Mouse (Mus musculus) midbrain, postnatal 0 days (tissue): ENCODE measurements around the gene Mmp24. TPM values are rescaled to one million over a fixed set of nuclear protein-coding genes. Genes with fewer than 3 reads are reported as not detected.

ENCODE experiments used
- ATAC-seq: fragments of 200-750 bp; cut with Nextera tagmentation; 2 replicates; pipeline ENCODE4 v1.8.0; 2017; ENCODE audit warnings: moderate number of reproducible peaks, mild to moderate bottlenecking, moderate TSS enrichment, moderate library complexity; ENCODE audit not compliant: low FRiP score
- DNase-seq: peaks from one replicate; pipeline ENCODE4 v3.0.0-alpha.2; 2015; ENCODE audit warnings: low spot score
- H3K27ac ChIP-seq: fragments of 300-500 bp; sonication (generic); 2 replicates; pipeline ENCODE4 v1.5.1; 2014; ENCODE audit warnings: low read depth, mild to moderate bottlenecking, low read length, mixed read lengths
- H3K27me3 ChIP-seq: fragments of 300-500 bp; sonication (generic); 2 replicates; pipeline ENCODE4 v1.6.1; 2014; ENCODE audit warnings: low read length, control low read depth, mixed read lengths; ENCODE audit not compliant: insufficient read depth
- H3K36me3 ChIP-seq: fragments of 300-500 bp; sonication (generic); 2 replicates; pipeline ENCODE4 v1.6.1; 2014; ENCODE audit warnings: low read length, control low read depth, mixed read lengths; ENCODE audit not compliant: insufficient read depth
- H3K4me1 ChIP-seq: fragments of 300-500 bp; sonication (generic); 2 replicates; pipeline ENCODE4 v1.6.1; 2014; ENCODE audit warnings: mild to moderate bottlenecking, control low read depth, antibody characterized with exemption, low read length, mixed read lengths; ENCODE audit not compliant: insufficient read depth
- H3K4me2 ChIP-seq: fragments of 300-500 bp; sonication (generic); 2 replicates; pipeline ENCODE4 v1.6.1; 2014; ENCODE audit warnings: low read depth, mild to moderate bottlenecking, low read length, mixed read lengths; ENCODE audit not compliant: poor library complexity, severe bottlenecking
- H3K4me3 ChIP-seq: fragments of 300-500 bp; sonication (generic); 2 replicates; pipeline ENCODE4 v1.5.1; 2014; ENCODE audit warnings: low read depth, mild to moderate bottlenecking, low read length, moderate library complexity
- H3K9ac ChIP-seq: fragments of 300-500 bp; sonication (generic); replicated peaks from 2 replicates; pipeline ENCODE4 v1.6.1; 2014; ENCODE audit warnings: mild to moderate bottlenecking, low read length, moderate library complexity, mixed read lengths; ENCODE audit not compliant: poor library complexity, severe bottlenecking
- H3K9me3 ChIP-seq: fragments of 300-500 bp; sonication (generic); 2 replicates; pipeline ENCODE4 v1.6.1; 2016; ENCODE audit warnings: low read length, control low read depth
- CTCF ChIP-seq: IDR thresholded peaks from 2 replicates; pipeline ENCODE4 v1.5.1; 2016; ENCODE audit warnings: antibody characterized with exemption, mild to moderate bottlenecking
- WGBS: fragments of 180-500 bp; shearing (Covaris S2); extraction: QIAGEN DNeasy Blood & Tissue Kit; methylation state at CpG from one replicate; pipeline ENCODE4 v1.1.7; 2014; 5-methylcytosine and 5-hydroxymethylcytosine counted together
- polyA plus RNA-seq: library from polyadenylated mRNA; unstranded; fragments of >200 nt; fragmentation: Nextera tagmentation; extraction: Ambion mirVana; gene quantifications from 2 replicates; pipeline ENCODE4 v1.2.1, GENCODE M21; 2015
- total RNA-seq: library from RNA; depleted of rRNA; stranded (reverse); fragments of >200 nt; gene quantifications from 2 replicates; pipeline ENCODE4 v1.2.3, GENCODE M21; 2014

Mmp24 gene
- total and polyA plus RNA-seq, 2 experiments from 2014 or later = 12.3 to 178 TPM

GRCm38 (mm10) chr2:155743351-155743750, 31.8 kb upstream of the Mmp24 start:
- Histone ChIP-seq H3K4me3 (no peak overlapping the region), H3K9ac (no peak overlapping the region), H3K36me3 (no peaks in the 10 kb centered on the region), H3K9me3 (no peaks in the 10 kb centered on the region), H3K4me1 (no peaks in the 10 kb centered on the region), H3K27ac (no peak overlapping the region), H3K4me2 (no peak overlapping the region), H3K27me3 (no peaks in the 10 kb centered on the region)
- WGBS = 91% methylated on average over 9 of the region's 9 CpGs
- DNase-seq (no peak), ATAC-seq (no peak)
- TF ChIP-seq CTCF = no peak

DNA sequence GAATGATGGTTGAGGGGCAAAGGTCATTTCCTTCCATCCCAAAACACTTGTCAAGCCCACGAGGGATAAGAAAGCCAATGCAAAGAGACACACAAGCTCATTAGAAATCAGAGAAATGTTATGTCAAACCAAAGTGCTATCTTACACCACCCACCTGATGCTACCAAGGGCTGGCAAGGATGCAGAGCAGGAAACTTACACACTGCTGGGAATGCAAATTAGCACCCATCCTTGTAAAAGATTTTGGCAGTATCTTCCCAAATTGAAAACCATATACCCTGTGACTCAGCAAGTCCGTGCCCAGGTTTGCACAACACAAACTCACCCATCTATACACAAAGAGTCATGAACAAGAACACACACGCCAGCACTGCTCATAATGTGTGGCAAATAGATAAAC, 29.7 kb upstream of the Mmp24 start:
- 68% methylated on average over 3 of the region's 3 CpGs for WGBS
- H3K27me3 ChIP-seq = no peaks in the 10 kb centered on the region
- no peaks in the 10 kb centered on the region for H3K4me1 ChIP-seq
- no peaks in the 10 kb centered on the region for H3K36me3 ChIP-seq
- H3K27ac ChIP-seq = no peak overlapping the region
- no peak for ATAC-seq
- DNase-seq = no peak
- H3K9me3 ChIP-seq = no peaks in the 10 kb centered on the region
- H3K9ac ChIP-seq = no peak overlapping the region
- no peak overlapping the region for H3K4me2 ChIP-seq
- no peak for TF ChIP-seq CTCF
- H3K4me3 ChIP-seq = no peak overlapping the region

DNA sequence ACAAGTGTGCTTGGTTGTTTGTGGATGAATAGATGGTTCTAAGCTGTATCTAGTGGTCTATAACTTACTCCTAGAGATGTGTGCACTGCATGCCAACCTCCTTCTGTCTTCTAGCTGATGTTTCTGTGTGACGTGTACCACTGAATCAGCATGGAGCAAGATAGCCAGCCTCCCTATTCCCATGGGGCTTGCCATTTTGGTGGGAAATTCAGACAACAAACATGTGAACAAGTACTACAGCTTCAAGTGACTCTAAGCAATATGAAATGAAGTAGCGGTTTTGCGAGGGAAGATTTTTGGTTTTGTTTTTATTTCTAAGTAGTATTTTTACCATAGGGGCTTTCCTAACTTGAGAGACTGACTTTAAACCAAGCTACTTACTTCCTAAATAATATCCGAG, 25.7 kb upstream of the Mmp24 start:
- TF ChIP-seq CTCF = no peak
- 88% methylated on average over 4 of the region's 4 CpGs for WGBS

DNA sequence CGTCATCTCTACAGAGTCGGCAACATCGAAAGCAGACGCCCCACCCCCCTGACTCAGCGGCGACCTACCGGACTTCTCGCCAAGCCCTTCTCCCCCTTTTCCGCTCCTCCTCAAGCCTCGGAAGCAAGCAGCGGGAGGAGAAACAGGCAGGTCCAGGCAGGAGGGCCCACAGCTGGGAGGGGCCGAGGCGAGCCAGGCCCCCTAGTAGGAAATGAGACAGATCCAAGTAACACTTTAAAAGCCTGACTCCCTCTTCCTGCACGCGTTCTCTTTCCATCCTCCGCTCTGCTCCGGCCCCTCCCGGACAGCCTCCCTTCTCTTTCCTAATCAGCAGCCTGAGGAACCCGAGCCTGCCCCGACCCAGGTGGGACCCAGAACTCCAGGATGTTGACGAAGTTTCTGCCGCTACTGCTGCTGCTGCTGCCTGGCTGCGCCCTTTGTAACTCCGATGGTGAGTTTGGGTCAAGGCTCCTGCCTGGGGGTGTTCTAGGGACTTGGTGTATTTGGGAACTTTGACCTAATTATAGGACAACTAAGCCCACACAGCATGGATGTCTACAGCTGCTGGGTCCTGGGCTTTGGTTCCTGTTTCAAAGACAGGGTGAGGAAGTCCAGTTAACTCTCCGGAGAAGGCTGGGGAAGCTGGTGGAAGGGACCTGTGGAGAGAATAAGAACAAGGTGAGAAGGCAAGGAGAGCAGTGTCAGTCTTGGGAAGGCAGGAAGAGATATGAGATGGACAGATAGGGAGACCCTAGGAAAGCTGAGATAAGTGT, 23.9 kb upstream of the Mmp24 start, which contains the start of gene Procr:
TSS of gene Procr (plus strand) at position 104 of the 773 bp plus-strand sequence.
- Histone ChIP-seq H3K9me3 (no peaks in the 10 kb centered on the region), H3K9ac (peak within 1 kb of the TSS; percentile 39), H3K4me2 (peak within 1 kb of the TSS; percentile 54), H3K4me3 (peak within 1 kb of the TSS; percentile 27), H3K27ac (no peak within 1 kb of the TSS), H3K36me3 (no peaks in the 10 kb centered on the region), H3K27me3 (peaks cover 13% of the 10 kb centered on the region), H3K4me1 (peaks cover 5% of the 10 kb centered on the region; the same call in 1 of the 2 replicates)
- no peak for TF ChIP-seq CTCF
- 4% methylated on average over 25 of the region's 25 CpGs for WGBS
- DNase-seq (no peak), ATAC-seq (no peak)

More for the DNA sequence above, 25.7 kb upstream of the Mmp24 start:
- Histone ChIP-seq H3K4me2 (no peak overlapping the region), H3K9me3 (no peaks in the 10 kb centered on the region), H3K27ac (no peak overlapping the region), H3K9ac (no peak overlapping the region), H3K4me1 (peaks cover 5% of the 10 kb centered on the region; the same call in 1 of the 2 replicates), H3K36me3 (no peaks in the 10 kb centered on the region), H3K4me3 (no peak overlapping the region), H3K27me3 (peaks cover 13% of the 10 kb centered on the region)
- ATAC-seq (no peak), DNase-seq (no peak)

- no peak overlapping the region for H3K9ac ChIP-seq
- H3K4me1 ChIP-seq = peaks cover 5% of the 10 kb centered on the region; the same call in 1 of the 2 replicates
- H3K36me3 ChIP-seq = no peaks in the 10 kb centered on the region
- no peak overlapping the region for H3K4me2 ChIP-seq
- TF ChIP-seq CTCF = peak; percentile 60
- ATAC-seq (no peak), DNase-seq (peak; percentile 28)
- H3K9me3 ChIP-seq = no peaks in the 10 kb centered on the region
- peaks cover 11% of the 10 kb centered on the region for H3K27me3 ChIP-seq
- no peak overlapping the region for H3K27ac ChIP-seq
- no peak overlapping the region for H3K4me3 ChIP-seq
- 4% methylated on average over 1 of the region's 1 CpGs for WGBS
These were observed 19.4 kb upstream of the Mmp24 start for GRCm38 (mm10) chr2:155755746-155756145.

GRCm38 (mm10) chr2:155756855-155757566, 18.1 kb upstream of the Mmp24 start:
- Histone ChIP-seq H3K27me3 (no peaks in the 10 kb centered on the region), H3K9me3 (no peaks in the 10 kb centered on the region), H3K4me3 (no peak overlapping the region), H3K9ac (no peak overlapping the region), H3K36me3 (no peaks in the 10 kb centered on the region), H3K27ac (no peak overlapping the region), H3K4me2 (no peak overlapping the region), H3K4me1 (no peaks in the 10 kb centered on the region)
- peak; percentile 40; the same call in 1 of the 2 replicates for TF ChIP-seq CTCF
- ATAC-seq (no peak), DNase-seq (no peak)
- 60% methylated on average over 14 of the region's 14 CpGs for WGBS
